Mouse (Mus musculus): ENCODE data around the gene Cep68. TPM values are rescaled to one million over a fixed set of nuclear protein-coding genes. Genes with fewer than 3 reads are reported as not detected.

Gene Cep68
- total RNA-seq (2021): 10 to 100 TPM; 32.0 to 32.7 TPM

GRCm38 (mm10) chr11:20249296-20250110 lies at the start of gene Cep68:
Gene Cep68, minus strand, starts transcription at chr11:20249429.
- peak; percentile 96 to 98 for DNase-seq (ENCODE audit: extremely low spot score in 1 of 2, low spot score in 2 of 2)
- intact Hi-C loops (cut with DNase I): loop anchor here (5.0 kb wide), 1 partner anchor 117 kb away; no protein-coding TSS in a partner anchor

GRCm38 (mm10) chr11:20284463-20284862 lies 35.2 kb upstream of the Cep68 start:
- intact Hi-C loops (cut with DNase I): no loop called here
- no peak for DNase-seq (ENCODE audit: extremely low spot score in 1 of 2, low spot score in 2 of 2)

GRCm38 (mm10) chr11:20282601-20283219 lies 33.5 kb upstream of the Cep68 start:
- intact Hi-C loops (cut with DNase I): no loop called here
- no peak for DNase-seq (ENCODE audit: extremely low spot score in 1 of 2, low spot score in 2 of 2)

- DNase-seq (ENCODE audit: extremely low spot score in 1 of 2, low spot score in 2 of 2): no peak
- intact Hi-C loops (cut with DNase I): no loop called here
Measured at GRCm38 (mm10) chr11:20280982-20281381, 31.8 kb upstream of the Cep68 start.

- no peak for DNase-seq (ENCODE audit: extremely low spot score in 1 of 2, low spot score in 2 of 2)
- intact Hi-C loops (cut with DNase I): no loop called here
Measured at GRCm38 (mm10) chr11:20278702-20279101, 29.5 kb upstream of the Cep68 start.

- intact Hi-C loops (cut with DNase I): no loop called here
- no peak for DNase-seq (ENCODE audit: extremely low spot score in 1 of 2, low spot score in 2 of 2)
Measured at GRCm38 (mm10) chr11:20277106-20277505, 27.9 kb upstream of the Cep68 start.

- intact Hi-C loops (cut with DNase I): no loop called here
- no peak for DNase-seq (ENCODE audit: extremely low spot score in 1 of 2, low spot score in 2 of 2)
Measured at GRCm38 (mm10) chr11:20275974-20276373, 26.7 kb upstream of the Cep68 start.

GRCm38 (mm10) chr11:20269885-20270284 lies 20.7 kb upstream of the Cep68 start:
- DNase-seq (ENCODE audit: extremely low spot score in 1 of 2, low spot score in 2 of 2): no peak
- intact Hi-C loops (cut with DNase I): no loop called here

- intact Hi-C loops (cut with DNase I): loop anchor here (2.0 to 5.0 kb wide), 2 partner anchors 69 to 140 kb away; partner anchors contain the start of gene Slc1a4
- no peak for DNase-seq (ENCODE audit: extremely low spot score in 1 of 2, low spot score in 2 of 2)
Measured at GRCm38 (mm10) chr11:20262628-20263380, 13.6 kb upstream of the Cep68 start.

GRCm38 (mm10) chr11:20254791-20255190 lies 5.6 kb upstream of the Cep68 start:
- intact Hi-C loops (cut with DNase I): no loop called here
- DNase-seq (ENCODE audit: extremely low spot score in 1 of 2, low spot score in 2 of 2): no peak

GRCm38 (mm10) chr11:20253088-20253487 lies 3.9 kb upstream of the Cep68 start:
- intact Hi-C loops (cut with DNase I): no loop called here
- no peak for DNase-seq (ENCODE audit: extremely low spot score in 1 of 2, low spot score in 2 of 2)

GRCm38 (mm10) chr11:20250476-20251178 lies 1.4 kb upstream of the Cep68 start:
- DNase-seq (ENCODE audit: extremely low spot score in 1 of 2, low spot score in 2 of 2): no peak
- intact Hi-C loops (cut with DNase I): no loop called here

- intact Hi-C loops (cut with DNase I): loop anchor here (5.0 kb wide), 1 partner anchor 117 kb away; no protein-coding TSS in a partner anchor
- DNase-seq (ENCODE audit: extremely low spot score in 1 of 2, low spot score in 2 of 2): no peak
Measured at GRCm38 (mm10) chr11:20248840-20249239, 389 bp downstream of the Cep68 start.

GRCm38 (mm10) chr11:20248277-20248676 lies 952 bp downstream of the Cep68 start:
- no peak for DNase-seq (ENCODE audit: extremely low spot score in 1 of 2, low spot score in 2 of 2)
- intact Hi-C loops (cut with DNase I): loop anchor here (5.0 kb wide), 1 partner anchor 116 kb away; no protein-coding TSS in a partner anchor

- intact Hi-C loops (cut with DNase I): loop anchor here (5.0 kb wide), 1 partner anchor 115 kb away; no protein-coding TSS in a partner anchor
- no peak for DNase-seq (ENCODE audit: extremely low spot score in 1 of 2, low spot score in 2 of 2)
Measured at GRCm38 (mm10) chr11:20247146-20247855, 1.9 kb downstream of the Cep68 start.

- intact Hi-C loops (cut with DNase I): loop anchor here (5.0 kb wide), 1 partner anchor 114 kb away; no protein-coding TSS in a partner anchor
- DNase-seq (ENCODE audit: extremely low spot score in 1 of 2, low spot score in 2 of 2): no peak
Measured at GRCm38 (mm10) chr11:20246616-20247015, 2.6 kb downstream of the Cep68 start.

GRCm38 (mm10) chr11:20245316-20245715 lies 3.9 kb downstream of the Cep68 start:
- intact Hi-C loops (cut with DNase I): loop anchor here (5.0 kb wide), 1 partner anchor 113 kb away; no protein-coding TSS in a partner anchor
- DNase-seq (ENCODE audit: extremely low spot score in 1 of 2, low spot score in 2 of 2): no peak
